Mouse (Mus musculus): ENCODE results near the gene Efcc1.

DNA sequence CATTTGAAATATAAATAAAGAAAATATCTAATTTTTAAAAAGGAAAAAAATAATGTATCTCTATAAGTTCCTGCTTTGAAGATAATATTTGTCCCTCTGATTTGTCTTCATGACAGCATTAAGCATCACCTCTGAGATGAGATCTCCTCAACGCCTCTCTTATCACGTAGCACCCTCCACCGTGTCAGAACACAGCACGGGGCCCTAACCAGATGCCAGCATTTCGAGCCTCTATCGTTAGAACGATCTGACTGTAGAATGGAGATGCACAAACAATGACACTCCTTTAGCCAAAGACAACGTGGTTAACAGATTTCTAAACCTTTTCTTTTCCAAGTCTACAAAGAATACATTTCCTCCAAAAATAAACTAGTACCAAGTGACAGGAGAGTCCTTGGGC is 53.4 kb downstream of the Efcc1 start:
- TF ChIP-seq POLR2A (IDR thresholded peaks at IDR 0.05; ENCODE audit: borderline replicate concordance, control insufficient read depth, low read depth, low read length) (no peak), CTCF (IDR thresholded peaks at IDR 0.05; ENCODE audit: control insufficient read depth, insufficient read depth, low read length) (no peak)

Measured in bone marrow, adult 2 months (tissue).